Mouse (Mus musculus): ENCODE measurements around the gene Vmn1r68. TPM values are rescaled to one million over a fixed set of nuclear protein-coding genes. Genes with fewer than 3 reads are reported as not detected.
A peak's percentile ranks its signal among the peaks of the same experiment; 100 is the strongest.

Vmn1r68 gene
- polyA plus RNA-seq (2016; fragmentation: Nextera tagmentation; extraction: Ambion mirVana) = not detected in 2 replicates

DNA sequence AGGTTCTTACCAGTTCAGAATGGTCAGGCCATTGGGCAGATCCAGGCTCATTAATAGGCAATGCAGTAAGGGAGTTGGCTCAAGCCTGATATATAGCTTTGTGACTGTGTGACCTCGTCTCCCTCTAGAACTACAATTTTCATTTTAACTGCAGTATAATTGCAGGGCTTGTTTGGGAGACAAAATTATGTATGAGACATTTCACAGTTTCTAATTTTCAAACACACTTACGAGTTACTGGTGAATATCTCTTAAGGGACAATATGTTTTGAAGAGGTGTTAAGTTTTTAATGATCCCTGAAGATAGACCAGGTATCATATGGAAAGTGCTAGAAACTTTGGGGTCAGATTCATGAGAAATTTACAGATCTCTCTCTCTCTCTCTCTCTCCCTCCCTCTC, at the start of gene Vmn1r68:
Vmn1r68 (minus strand) TSS at position 101 of the 400 bp plus-strand sequence.
- Histone ChIP-seq H3K4me3 (no peak within 1 kb of the TSS), H3K9me3 (replicated peaks) (peaks cover 23% of the 10 kb centered on the region), H3K27ac (replicated peaks) (no peak within 1 kb of the TSS), H3K4me1 (no peaks in the 10 kb centered on the region), H3K27me3 (ENCODE audit: low read depth, poor library complexity, severe bottlenecking) (no peaks in the 10 kb centered on the region), H3K36me3 (no peaks in the 10 kb centered on the region)
- WGBS = 76% methylated on average over 2 of the region's 2 CpGs
- DNase-seq (ENCODE audit: low spot score) = no peak

DNA sequence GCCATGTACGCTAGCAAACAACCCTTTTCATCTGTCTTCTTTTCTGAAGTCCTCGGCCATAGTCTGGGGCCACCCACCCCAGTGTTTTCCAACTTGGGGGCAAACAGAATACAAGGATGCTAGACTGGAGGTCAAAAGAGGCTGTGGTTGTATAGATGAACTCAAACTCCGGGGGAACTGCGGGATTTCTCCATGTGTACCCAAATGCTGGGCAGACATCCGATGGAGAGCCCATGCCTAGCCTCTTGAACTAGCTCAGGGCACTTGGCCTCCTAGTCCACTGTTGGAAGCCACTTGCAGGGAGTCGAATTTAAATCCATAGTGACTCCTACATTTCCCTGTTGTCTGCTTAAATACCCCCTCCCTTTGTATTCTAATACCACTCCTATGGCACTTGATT, 62.7 kb downstream of the Vmn1r68 start:
- Histone ChIP-seq H3K9me3 (replicated peaks) (no peaks in the 10 kb centered on the region), H3K4me1 (peaks cover 15% of the 10 kb centered on the region), H3K27me3 (ENCODE audit: low read depth, poor library complexity, severe bottlenecking) (no peaks in the 10 kb centered on the region), H3K36me3 (peaks cover 34% of the 10 kb centered on the region), H3K4me3 (peak overlapping the region; percentile 64), H3K27ac (replicated peaks) (peak overlapping the region; percentile 87; the same call in 1 of the 2 replicates)
- no peak for DNase-seq (ENCODE audit: low spot score)
- 40% methylated on average over 6 of the region's 6 CpGs for WGBS

DNA sequence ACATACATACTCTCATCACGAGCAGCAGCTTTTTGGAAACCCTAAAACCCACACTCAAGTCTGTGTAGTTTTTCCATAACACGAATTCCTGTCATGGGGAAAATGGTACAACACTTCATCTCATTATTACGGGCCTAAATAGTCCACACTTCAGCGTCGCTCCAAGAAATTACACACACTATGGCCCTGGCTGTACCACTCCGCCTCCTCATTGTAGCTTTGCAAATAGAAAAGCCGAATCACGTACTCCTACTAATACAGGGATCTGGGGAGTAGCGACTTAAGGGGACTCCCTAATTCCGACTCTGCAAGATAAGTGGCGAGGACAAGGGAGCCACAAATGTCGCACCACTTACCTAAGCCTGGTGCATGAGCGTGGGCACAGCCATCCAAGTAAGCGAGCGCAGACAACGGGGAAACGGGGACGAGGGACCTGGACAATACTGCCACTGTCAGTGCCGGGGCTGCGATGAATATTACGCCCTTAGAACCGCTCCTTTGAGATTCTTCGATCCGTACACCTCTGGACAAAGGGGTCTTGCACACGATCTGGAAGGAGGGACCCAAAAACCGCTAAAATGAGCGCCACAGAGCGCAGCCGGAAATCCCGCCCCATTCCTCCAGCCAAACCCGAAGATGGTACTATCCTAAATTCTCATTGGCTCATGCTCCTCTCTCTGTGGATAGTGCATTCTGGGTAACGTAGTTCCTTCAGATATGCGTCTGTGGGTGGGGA, 63.3 kb downstream of the Vmn1r68 start, which contains the start of gene Zik1:
Zik1 (minus strand) TSS at position 609 of the 736 bp plus-strand sequence.
- WGBS = 4% methylated on average over 33 of the region's 33 CpGs
- DNase-seq (ENCODE audit: low spot score) = peak; percentile 84
- peaks cover 41% of the 10 kb centered on the region for H3K36me3 ChIP-seq
- H3K27ac ChIP-seq (replicated peaks) = peak within 1 kb of the TSS; percentile 87
- H3K27me3 ChIP-seq (ENCODE audit: low read depth, poor library complexity, severe bottlenecking) = no peaks in the 10 kb centered on the region
- H3K4me3 ChIP-seq = peak within 1 kb of the TSS; percentile 64
- no peaks in the 10 kb centered on the region for H3K9me3 ChIP-seq (replicated peaks)
- H3K4me1 ChIP-seq = peaks cover 15% of the 10 kb centered on the region

DNA sequence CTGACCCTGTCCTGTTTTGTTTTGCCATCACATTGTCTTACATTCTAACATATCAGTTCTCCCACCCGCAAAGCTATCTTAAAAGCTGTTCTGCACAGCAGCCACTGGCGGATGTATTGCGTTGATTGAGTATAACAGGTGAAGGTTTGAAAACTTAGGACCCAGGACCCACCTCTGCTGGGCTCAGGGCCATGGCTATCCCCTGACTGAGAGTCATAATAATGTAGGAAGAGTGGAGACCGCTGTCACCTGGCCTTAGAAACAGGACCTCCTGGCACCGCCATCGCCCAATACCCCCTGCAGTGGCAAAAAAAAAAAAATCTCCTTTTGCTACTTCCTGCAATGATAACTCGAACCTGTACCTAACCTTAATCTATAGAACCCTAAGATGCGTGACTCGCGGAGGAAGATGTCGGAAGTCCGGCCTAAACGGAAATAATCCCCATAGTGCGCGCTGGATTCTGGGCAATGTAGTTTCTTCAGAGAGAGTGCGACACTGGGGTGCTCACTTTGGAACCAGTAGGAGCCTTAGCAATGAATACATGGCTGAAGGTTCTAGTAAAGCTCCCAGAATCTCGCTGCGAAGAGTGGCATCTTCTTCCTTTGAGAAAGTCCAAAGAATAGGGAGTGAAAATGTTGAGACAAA, 77.6 kb downstream of the Vmn1r68 start:
- Histone ChIP-seq H3K4me1 (no peaks in the 10 kb centered on the region), H3K36me3 (no peaks in the 10 kb centered on the region), H3K9me3 (replicated peaks) (peaks cover 20% of the 10 kb centered on the region; the same call in 1 of the 2 replicates), H3K27me3 (ENCODE audit: low read depth, poor library complexity, severe bottlenecking) (no peaks in the 10 kb centered on the region), H3K4me3 (peak overlapping the region; percentile 37), H3K27ac (replicated peaks) (no peak overlapping the region)
- WGBS = 54% methylated on average over 18 of the region's 18 CpGs
- no peak for DNase-seq (ENCODE audit: low spot score)

DNA sequence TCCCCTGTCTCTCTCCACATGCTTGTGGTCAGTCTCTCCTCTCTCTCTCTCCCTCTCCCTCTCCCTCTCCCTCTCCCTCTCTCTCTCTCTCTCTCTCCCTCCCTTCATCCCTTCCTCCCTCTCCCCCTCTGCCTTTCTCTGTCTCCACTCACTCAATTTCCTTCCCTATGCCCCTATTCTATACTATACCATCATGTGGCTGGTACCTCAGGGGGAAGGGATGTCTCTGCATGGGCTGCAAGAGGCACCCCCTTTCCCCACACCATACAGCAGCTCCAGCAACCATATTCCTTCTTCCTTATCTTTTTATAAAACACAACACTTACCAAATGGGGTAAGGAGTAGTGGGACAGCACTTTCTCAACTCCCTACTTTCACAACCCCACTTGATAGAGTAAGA, 78.5 kb downstream of the Vmn1r68 start:
- no peak overlapping the region for H3K4me3 ChIP-seq
- no peak overlapping the region for H3K27ac ChIP-seq (replicated peaks)
- H3K27me3 ChIP-seq (ENCODE audit: low read depth, poor library complexity, severe bottlenecking) = no peaks in the 10 kb centered on the region
- no peak for DNase-seq (ENCODE audit: low spot score)
- no peaks in the 10 kb centered on the region for H3K36me3 ChIP-seq
- no peaks in the 10 kb centered on the region for H3K4me1 ChIP-seq
- peaks cover 20% of the 10 kb centered on the region; the same call in 1 of the 2 replicates for H3K9me3 ChIP-seq (replicated peaks)

DNA sequence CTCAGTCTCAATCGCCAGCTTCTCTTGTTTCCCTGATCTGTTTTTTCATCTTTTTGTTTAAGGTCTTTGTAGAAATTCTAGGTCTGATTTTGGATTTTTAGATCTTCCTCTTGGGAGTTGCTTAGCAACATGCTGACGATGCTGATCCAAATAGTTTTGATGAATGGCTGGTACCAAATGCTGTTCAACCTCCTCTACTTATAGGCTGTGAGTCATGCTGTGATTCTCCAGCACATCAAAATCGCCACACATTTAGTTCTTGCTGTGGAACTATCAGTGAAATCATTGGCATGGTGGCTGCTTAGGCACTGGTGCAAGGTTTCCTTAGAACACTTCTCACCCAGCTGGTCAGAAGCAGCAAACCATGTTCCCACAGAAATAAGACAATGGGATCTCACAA, 100.1 kb downstream of the Vmn1r68 start:
- H3K9me3 ChIP-seq (replicated peaks) = peaks cover 33% of the 10 kb centered on the region
- no peak overlapping the region for H3K27ac ChIP-seq (replicated peaks)
- DNase-seq (ENCODE audit: low spot score) = no peak
- 73% methylated on average over 3 of the region's 3 CpGs for WGBS
- H3K4me1 ChIP-seq = no peaks in the 10 kb centered on the region
- no peak overlapping the region for H3K4me3 ChIP-seq
- no peaks in the 10 kb centered on the region for H3K36me3 ChIP-seq
- H3K27me3 ChIP-seq (ENCODE audit: low read depth, poor library complexity, severe bottlenecking) = no peaks in the 10 kb centered on the region

Other genes with a start within 250 kb of the Vmn1r68 start
- not detected in 2 replicates for gene Vmn1r67, start 115.2 kb downstream of the Vmn1r68 start, polyA plus RNA-seq (2016; fragmentation: Nextera tagmentation; extraction: Ambion mirVana)
- 36.7 and 40.7 TPM in 2 replicates for gene Zik1, start 63.1 kb downstream of the Vmn1r68 start, polyA plus RNA-seq (2016; fragmentation: Nextera tagmentation; extraction: Ambion mirVana)
- gene Vmn1r69, start 55.2 kb upstream of the Vmn1r68 start, polyA plus RNA-seq (2016; fragmentation: Nextera tagmentation; extraction: Ambion mirVana) = not detected in 2 replicates
- gene Vmn1r70, start 73.0 kb upstream of the Vmn1r68 start, polyA plus RNA-seq (2016; fragmentation: Nextera tagmentation; extraction: Ambion mirVana) = not detected in 2 replicates
- gene Nlrp4b, start 129.3 kb upstream of the Vmn1r68 start, polyA plus RNA-seq (2016; fragmentation: Nextera tagmentation; extraction: Ambion mirVana) = not detected in 2 replicates
- not detected in 2 replicates for gene Vmn1r71, start 195.9 kb upstream of the Vmn1r68 start, polyA plus RNA-seq (2016; fragmentation: Nextera tagmentation; extraction: Ambion mirVana)